ENCODE assay signal across 9 mouse cellular contexts in the genomic region with DNA sequence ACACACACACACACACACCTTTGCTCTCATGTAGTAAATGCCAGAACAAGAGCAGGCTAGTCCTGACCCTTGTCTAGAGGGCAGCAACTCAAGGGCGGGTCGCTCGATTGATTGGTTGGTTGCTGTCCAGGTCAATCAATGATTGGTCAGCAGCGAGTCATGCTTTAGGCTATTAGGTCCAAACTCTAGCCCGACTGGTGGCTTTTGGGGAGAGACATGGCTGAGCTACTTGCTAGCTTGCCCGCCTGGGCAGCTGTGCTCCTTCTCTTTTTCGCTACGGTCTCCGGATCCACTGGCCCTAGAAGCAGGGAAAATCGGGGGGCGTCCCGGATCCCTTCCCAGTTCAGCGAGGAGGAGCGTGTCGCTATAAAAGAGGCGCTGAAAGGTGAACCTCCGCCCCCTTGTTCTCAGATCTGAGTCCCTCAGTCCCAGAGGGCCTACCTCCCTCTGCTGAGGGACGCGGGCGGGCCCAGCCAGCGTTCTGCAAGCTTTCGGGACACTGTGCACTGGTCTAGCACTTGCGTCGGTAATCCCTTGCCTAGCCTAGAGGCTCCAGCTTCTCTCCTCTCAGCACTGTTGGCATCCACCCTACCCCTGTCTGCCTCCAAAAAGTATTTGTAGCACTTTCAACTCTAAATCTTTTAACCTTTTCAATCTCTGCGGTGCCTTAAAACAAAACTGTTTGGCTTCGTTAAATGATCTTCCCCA. TPM values are rescaled to one million over a fixed set of nuclear protein-coding genes. Genes with fewer than 3 reads are reported as not detected.
DNase-seq lines count a peak whose midpoint lies in the region; ATAC-seq and TF ChIP-seq lines count a peak whose summit lies in the region.
"Had no signal": no experiment of that assay in that cellular context is flagged by ENCODE, and none has a peak within 500 bp of the region (broad histone marks: within the 10 kb centered on the region; RNA-seq: fewer than 3 reads in every experiment).

A gene (plus strand): TSS at position 180 of the 708 bp plus-strand sequence.

- peak; percentile 11 for DNase-seq in right cerebral cortex, postnatal 14 days
- DNase-seq in right cerebral cortex, postnatal 36 days (ENCODE audit: low spot score in 2 of 2): no peak
- DNase-seq in forebrain, embryonic 10.5 days (ENCODE audit: extremely low spot score, low spot score): peak; percentile 48
- DNase-seq in heart, postnatal 0 days (ENCODE audit: low spot score): peak; percentile 46
- peak; percentile 55 for DNase-seq in kidney, postnatal 0 days (ENCODE audit: low spot score)
- peak; percentile 30 for DNase-seq in ovary, adult 18-20 months (ENCODE audit: low spot score)

- peaks cover 19% of the 10 kb centered on the region for H3K4me1 ChIP-seq in forebrain, embryonic 10.5 days
- peaks cover 4% of the 10 kb centered on the region; the same call in 1 of the 2 replicates for H3K4me1 ChIP-seq in heart, postnatal 0 days (ENCODE audit: control insufficient read depth, insufficient read depth)
- no peaks in the 10 kb centered on the region for H3K4me1 ChIP-seq in kidney, postnatal 0 days (replicated peaks; ENCODE audit: insufficient read depth, low read length)
- no peaks in the 10 kb centered on the region for H3K4me1 ChIP-seq in lung, embryonic 15.5 days

- peak within 1 kb of the TSS; percentile 56 for H3K9ac ChIP-seq in heart, postnatal 0 days (replicated peaks; ENCODE audit: low read depth, low read length)
- peak within 1 kb of the TSS; percentile 47; the same call in 1 of the 2 replicates for H3K9ac ChIP-seq in kidney, postnatal 0 days (ENCODE audit: low read depth, low read length)
- 0 out of 2 replicates have a peak within 1 kb of the TSS, but pooled peaks have one; percentile 11 for H3K9ac ChIP-seq in lung, embryonic 15.5 days

- no peaks in the 10 kb centered on the region for H3K9me3 ChIP-seq in forebrain, embryonic 10.5 days
- H3K9me3 ChIP-seq in heart, postnatal 0 days (replicated peaks; ENCODE audit: control insufficient read depth, low read length): no peaks in the 10 kb centered on the region
- H3K9me3 ChIP-seq in kidney, postnatal 0 days (replicated peaks; ENCODE audit: low read length): no peaks in the 10 kb centered on the region
- no peaks in the 10 kb centered on the region for H3K9me3 ChIP-seq in lung, embryonic 15.5 days

- no peaks in the 10 kb centered on the region for H3K36me3 ChIP-seq in forebrain, embryonic 10.5 days (replicated peaks)
- no peaks in the 10 kb centered on the region for H3K36me3 ChIP-seq in heart, postnatal 0 days (replicated peaks; ENCODE audit: control insufficient read depth, insufficient read depth, low read length)
- H3K36me3 ChIP-seq in kidney, postnatal 0 days (ENCODE audit: insufficient read depth, low read length): no peaks in the 10 kb centered on the region
- no peaks in the 10 kb centered on the region for H3K36me3 ChIP-seq in lung, embryonic 15.5 days

- no peak for TF ChIP-seq EP300 in heart, postnatal 0 days (IDR thresholded peaks at IDR 0.05; ENCODE audit: low read depth)

- TF ChIP-seq CTCF in heart, postnatal 0 days (IDR thresholded peaks at IDR 0.05; ENCODE audit: low read depth): no peak
- TF ChIP-seq CTCF in kidney, postnatal 0 days (IDR thresholded peaks at IDR 0.05; ENCODE audit: low read depth): no peak

- peak; percentile 91 for ATAC-seq in heart, postnatal 0 days (ENCODE audit: insufficient read depth, low read depth)
- peak; percentile 91 for ATAC-seq in kidney, postnatal 0 days (replicated peaks; ENCODE audit: low FRiP score, low read depth)
- no peak for ATAC-seq in lung, embryonic 15.5 days (ENCODE audit: borderline replicate concordance, extremely low read depth, low FRiP score, low TSS enrichment)
- ATAC-seq in activated CD4-positive, CD25-positive, alpha-beta regulatory T cell, adult 4 months: no peak

- H3K27ac ChIP-seq in forebrain, embryonic 10.5 days: peak within 1 kb of the TSS; percentile 68
- H3K27ac ChIP-seq in heart, postnatal 0 days (ENCODE audit: low read depth): peak within 1 kb of the TSS; percentile 73
- no peak within 1 kb of the TSS for H3K27ac ChIP-seq in kidney, postnatal 0 days
- H3K27ac ChIP-seq in lung, embryonic 15.5 days: no peak within 1 kb of the TSS

- H3K4me2 ChIP-seq in heart, postnatal 0 days (ENCODE audit: low read depth, low read length): peak within 1 kb of the TSS; percentile 59
- H3K4me2 ChIP-seq in kidney, postnatal 0 days (ENCODE audit: low read length): peak within 1 kb of the TSS; percentile 54
- peak within 1 kb of the TSS; percentile 46 for H3K4me2 ChIP-seq in lung, embryonic 15.5 days

- H3K4me3 ChIP-seq in forebrain, embryonic 10.5 days: peak within 1 kb of the TSS; percentile 49
- H3K4me3 ChIP-seq in heart, postnatal 0 days (ENCODE audit: low read depth, low read length): peak within 1 kb of the TSS; percentile 37
- H3K4me3 ChIP-seq in kidney, postnatal 0 days (replicated peaks; ENCODE audit: low read depth, low read length): peak within 1 kb of the TSS; percentile 22
- peak within 1 kb of the TSS; percentile 9; the same call in 1 of the 2 replicates for H3K4me3 ChIP-seq in lung, embryonic 15.5 days

- peaks cover 24% of the 10 kb centered on the region for H3K27me3 ChIP-seq in forebrain, embryonic 10.5 days (ENCODE audit: poor library complexity, severe bottlenecking)
- H3K27me3 ChIP-seq in heart, postnatal 0 days (ENCODE audit: control insufficient read depth, insufficient read depth, low read length): no peaks in the 10 kb centered on the region
- no peaks in the 10 kb centered on the region for H3K27me3 ChIP-seq in kidney, postnatal 0 days (ENCODE audit: insufficient read depth, low read length)
- 0 out of 2 replicates have a peak, but pooled peaks cover 15% of the 10 kb centered on the region for H3K27me3 ChIP-seq in lung, embryonic 15.5 days

- WGBS in forebrain, embryonic 10.5 days: 5% methylated on average over 26 of the region's 26 CpGs
- 8% methylated on average over 26 of the region's 26 CpGs for WGBS in heart, postnatal 0 days
- 8% methylated on average over 26 of the region's 26 CpGs for WGBS in kidney, postnatal 0 days
- 11% methylated on average over 26 of the region's 26 CpGs for WGBS in lung, embryonic 15.5 days

RNA-seq across cellular contexts. Expression of the gene that starts here (rescaled TPM):
- 1.5 TPM in 2 replicates for polyA plus RNA-seq in forebrain, embryonic 10.5 days (2016; fragmentation: Nextera tagmentation; extraction: Ambion mirVana)
- total RNA-seq in heart, postnatal 0 days (2014; rRNA removed; ENCODE audit: low replicate concordance): 1.6 and 3.5 TPM in 2 replicates
- polyA plus RNA-seq in heart, postnatal 0 days (2015; fragmentation: Nextera tagmentation; extraction: Ambion mirVana): 4.8 and 6.4 TPM in 2 replicates
- 5.7 and 6.5 TPM in 2 replicates for polyA plus RNA-seq in kidney, postnatal 0 days (2015; fragmentation: Nextera tagmentation; extraction: Ambion mirVana)
- 0.30 and 0.77 TPM in 2 replicates for polyA plus RNA-seq in lung, embryonic 15.5 days (2015; fragmentation: Nextera tagmentation; extraction: Ambion mirVana)
- not detected for polyA plus RNA-seq in activated CD4-positive, CD25-positive, alpha-beta regulatory T cell, adult 4 months (2017; shearing (Covaris generic))
- total RNA-seq: MEL had no signal

Comparison
In these comparisons a context has a peak if more than half of its experiments do, and no peak if none do; other contexts are left out.
1. DNase-seq: peak in right cerebral cortex, postnatal 14 days (single experiment), forebrain, embryonic 10.5 days (single experiment), heart, postnatal 0 days (single experiment), kidney, postnatal 0 days (single experiment) and ovary, adult 18-20 months (single experiment); none in right cerebral cortex, postnatal 36 days (0 of 2).
2. H3K27ac ChIP-seq: peak in forebrain, embryonic 10.5 days (single experiment) and heart, postnatal 0 days (single experiment); none in kidney, postnatal 0 days (single experiment) and lung, embryonic 15.5 days (single experiment).
3. ATAC-seq: peak in heart, postnatal 0 days (single experiment) and kidney, postnatal 0 days (single experiment); none in lung, embryonic 15.5 days (single experiment) and activated CD4-positive, CD25-positive, alpha-beta regulatory T cell, adult 4 months (single experiment).
4. Peak in every context shown above with its lines, with median percentiles within 50 percentile points of each other: H3K4me3 ChIP-seq, H3K4me2 ChIP-seq and H3K9ac ChIP-seq.